Mouse (Mus musculus) kidney, embryonic 15.5 days (tissue): Measurements from ENCODE around the gene D7Ertd443e. TPM values are rescaled to one million over a fixed set of nuclear protein-coding genes. Genes with fewer than 3 reads are reported as not detected.

ENCODE experiments used
- ATAC-seq: fragments of 200-750 bp; cut with Nextera tagmentation; replicated peaks from 2 replicates; pipeline ENCODE4 v1.8.0; 2017; ENCODE audit warnings: moderate TSS enrichment; ENCODE audit not compliant: low FRiP score
- H3K27ac ChIP-seq: fragments of 300-500 bp; sonication (generic); 2 replicates; pipeline ENCODE4 v1.5.1; 2015; ENCODE audit warnings: mild to moderate bottlenecking, inconsistent platforms
- H3K27me3 ChIP-seq: fragments of 300-500 bp; sonication (generic); 2 replicates; pipeline ENCODE4 v1.6.1; 2015; ENCODE audit warnings: inconsistent platforms
- H3K36me3 ChIP-seq: fragments of 300-500 bp; sonication (generic); 2 replicates; pipeline ENCODE4 v1.6.1; 2015; ENCODE audit warnings: inconsistent platforms
- H3K4me1 ChIP-seq: fragments of 300-500 bp; sonication (generic); 2 replicates; pipeline ENCODE4 v1.6.1; 2015; ENCODE audit warnings: inconsistent platforms
- H3K4me2 ChIP-seq: fragments of 300-500 bp; sonication (generic); 2 replicates; pipeline ENCODE4 v1.6.1; 2015; ENCODE audit warnings: moderate library complexity, mild to moderate bottlenecking, inconsistent platforms
- H3K4me3 ChIP-seq: fragments of 300-500 bp; sonication (generic); replicated peaks from 2 replicates; pipeline ENCODE4 v1.5.1; 2015; ENCODE audit warnings: mild to moderate bottlenecking, inconsistent platforms
- H3K9ac ChIP-seq: fragments of 300-500 bp; sonication (generic); 2 replicates; pipeline ENCODE4 v1.6.1; 2015; ENCODE audit warnings: mild to moderate bottlenecking, inconsistent platforms
- H3K9me3 ChIP-seq: fragments of 300-500 bp; sonication (generic); replicated peaks from 2 replicates; pipeline ENCODE4 v1.6.1; 2016; ENCODE audit warnings: inconsistent platforms
- WGBS: fragments of 180-500 bp; shearing (Covaris S2); methylation state at CpG from one replicate; pipeline ENCODE4 v1.1.7; 2015; ENCODE audit warnings: mixed read lengths; 5-methylcytosine and 5-hydroxymethylcytosine counted together
- polyA plus RNA-seq: library from polyadenylated mRNA; unstranded; fragments of >200 nt; fragmentation: Nextera tagmentation; extraction: Ambion mirVana; gene quantifications from 2 replicates; pipeline ENCODE4 v1.2.1, GENCODE M21; 2015

The D7Ertd443e gene
- polyA plus RNA-seq, 1 experiment from 2014 or later = 0.08 TPM

GRCm38 (mm10) chr7:134369241-134369640 is 16.2 kb downstream of the D7Ertd443e start:
- no peaks in the 10 kb centered on the region for H3K27me3 ChIP-seq
- ATAC-seq = no peak
- H3K4me3 ChIP-seq = no peak overlapping the region
- no peaks in the 10 kb centered on the region for H3K36me3 ChIP-seq
- 86% methylated on average over 4 of the region's 4 CpGs for WGBS
- H3K27ac ChIP-seq = no peak overlapping the region
- no peak overlapping the region for H3K9ac ChIP-seq
- H3K4me2 ChIP-seq = no peak overlapping the region
- H3K4me1 ChIP-seq = no peaks in the 10 kb centered on the region
- no peaks in the 10 kb centered on the region for H3K9me3 ChIP-seq

- H3K27ac ChIP-seq = no peak overlapping the region
- no peak overlapping the region for H3K9ac ChIP-seq
- H3K4me2 ChIP-seq = no peak overlapping the region
- WGBS = 72% methylated on average over 7 of the region's 7 CpGs
- no peaks in the 10 kb centered on the region for H3K4me1 ChIP-seq
- no peaks in the 10 kb centered on the region for H3K27me3 ChIP-seq
- H3K9me3 ChIP-seq = no peaks in the 10 kb centered on the region
- no peak overlapping the region for H3K4me3 ChIP-seq
- ATAC-seq = no peak
- H3K36me3 ChIP-seq = no peaks in the 10 kb centered on the region
Observed at GRCm38 (mm10) chr7:134362257-134362870, 23.1 kb downstream of the D7Ertd443e start.

DNA sequence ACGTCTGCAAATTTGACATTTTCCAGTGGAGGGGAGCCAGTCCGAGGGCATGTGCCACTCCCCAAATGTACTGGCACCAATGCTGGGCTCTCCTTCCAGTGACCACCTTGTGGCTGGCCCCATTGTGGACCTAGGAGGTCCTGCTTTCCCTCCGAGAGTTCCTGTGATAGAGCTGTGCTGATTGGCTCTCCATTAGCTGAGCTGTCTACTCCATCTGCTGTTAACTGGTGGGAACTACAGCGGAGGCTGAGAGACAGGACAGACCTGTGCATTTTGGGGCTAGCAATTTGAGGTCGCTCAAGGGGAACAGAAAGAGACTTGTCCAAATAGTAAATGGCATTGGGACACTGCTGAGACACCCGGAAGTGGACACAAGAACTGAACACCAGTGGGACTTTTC is 36.6 kb downstream of the D7Ertd443e start:
- peak; percentile 66 for ATAC-seq
- H3K27ac ChIP-seq = no peak overlapping the region
- no peak overlapping the region for H3K4me3 ChIP-seq
- no peaks in the 10 kb centered on the region for H3K4me1 ChIP-seq
- no peak overlapping the region for H3K9ac ChIP-seq
- no peak overlapping the region for H3K4me2 ChIP-seq
- H3K9me3 ChIP-seq = no peaks in the 10 kb centered on the region
- H3K36me3 ChIP-seq = no peaks in the 10 kb centered on the region
- H3K27me3 ChIP-seq = 0 out of 2 replicates have a peak, but pooled peaks cover 3% of the 10 kb centered on the region
- 34% methylated on average over 6 of the region's 6 CpGs for WGBS

GRCm38 (mm10) chr7:134342202-134342601 is 43.3 kb downstream of the D7Ertd443e start:
- H3K9ac ChIP-seq = no peak overlapping the region
- 88% methylated on average over 2 of the region's 2 CpGs for WGBS
- H3K36me3 ChIP-seq = no peaks in the 10 kb centered on the region
- H3K4me1 ChIP-seq = no peaks in the 10 kb centered on the region
- no peak overlapping the region for H3K4me2 ChIP-seq
- no peaks in the 10 kb centered on the region for H3K27me3 ChIP-seq
- no peak overlapping the region for H3K27ac ChIP-seq
- H3K4me3 ChIP-seq = no peak overlapping the region
- no peaks in the 10 kb centered on the region for H3K9me3 ChIP-seq
- no peak for ATAC-seq

DNA sequence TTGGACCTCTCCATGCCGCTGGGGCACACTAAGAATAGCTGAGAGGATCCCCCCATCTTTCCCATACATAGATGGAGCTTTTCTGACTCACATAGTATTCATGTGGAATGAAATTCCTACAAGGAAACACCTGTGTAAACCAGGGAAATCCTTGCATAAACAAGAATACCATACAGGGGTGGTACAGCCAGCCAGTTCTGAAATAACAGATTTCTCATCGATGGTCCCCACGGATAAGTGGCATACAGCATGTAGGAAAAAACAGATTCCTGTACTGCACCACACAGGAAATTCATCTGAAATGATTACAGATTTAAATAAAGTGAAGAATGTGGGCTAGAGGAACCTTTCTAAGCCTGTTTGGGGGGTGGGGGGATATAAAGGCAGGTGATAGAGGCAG is 49.5 kb downstream of the D7Ertd443e start:
- ATAC-seq = no peak
- no peaks in the 10 kb centered on the region for H3K4me1 ChIP-seq
- H3K27ac ChIP-seq = no peak overlapping the region
- no peaks in the 10 kb centered on the region for H3K27me3 ChIP-seq
- no peaks in the 10 kb centered on the region for H3K36me3 ChIP-seq
- no peak overlapping the region for H3K9ac ChIP-seq
- H3K9me3 ChIP-seq = no peaks in the 10 kb centered on the region
- no peak overlapping the region for H3K4me2 ChIP-seq
- WGBS = 83% methylated on average over 3 of the region's 3 CpGs
- no peak overlapping the region for H3K4me3 ChIP-seq

DNA sequence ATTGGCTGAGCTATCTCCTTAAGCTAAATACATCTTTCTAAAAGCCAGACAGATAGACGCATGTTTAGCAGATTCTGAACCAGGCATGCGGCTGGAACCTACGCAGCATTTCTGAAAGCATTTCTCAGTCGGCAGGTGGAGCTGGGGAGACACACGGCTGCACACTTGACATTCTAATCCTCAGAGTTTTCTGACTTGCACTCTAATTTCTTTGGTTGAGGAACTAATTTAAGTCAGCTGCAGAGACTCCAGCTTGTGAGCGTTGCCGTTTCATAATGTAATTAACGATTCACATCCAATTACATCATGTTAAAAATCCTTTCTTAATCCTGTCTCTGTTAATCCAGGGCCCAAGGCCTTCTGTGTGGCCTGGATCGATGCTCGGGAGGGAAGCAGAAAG is 64.5 kb downstream of the D7Ertd443e start:
- ATAC-seq = no peak
- Histone ChIP-seq H3K9ac (no peak overlapping the region), H3K27ac (no peak overlapping the region), H3K4me1 (0 out of 2 replicates have a peak, but pooled peaks cover 2% of the 10 kb centered on the region), H3K9me3 (no peaks in the 10 kb centered on the region), H3K36me3 (no peaks in the 10 kb centered on the region), H3K27me3 (no peaks in the 10 kb centered on the region), H3K4me3 (no peak overlapping the region), H3K4me2 (no peak overlapping the region)
- 78% methylated on average over 10 of the region's 10 CpGs for WGBS

DNA sequence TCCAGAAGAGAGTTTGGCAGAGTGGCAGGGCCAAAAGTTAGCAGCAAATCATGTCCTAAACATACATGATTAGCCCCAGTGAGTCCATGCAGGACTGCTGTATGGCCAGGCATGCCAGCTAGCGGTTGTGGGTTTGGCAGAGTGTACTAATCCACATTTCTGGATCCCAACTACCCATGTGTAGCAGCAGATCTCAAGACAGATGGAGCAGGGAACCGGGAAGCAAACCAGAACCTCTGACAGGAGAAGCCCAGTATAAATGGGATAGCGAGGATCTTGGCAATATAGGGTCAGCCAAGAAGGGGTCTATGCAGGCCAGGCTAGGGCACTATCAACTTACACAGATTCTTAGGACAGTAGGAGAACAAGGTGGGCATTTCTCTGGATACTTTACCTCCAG is 83.4 kb downstream of the D7Ertd443e start:
- 86% methylated on average over 3 of the region's 3 CpGs for WGBS
- Histone ChIP-seq H3K36me3 (no peaks in the 10 kb centered on the region), H3K27me3 (no peaks in the 10 kb centered on the region), H3K4me2 (no peak overlapping the region), H3K4me3 (no peak overlapping the region), H3K4me1 (no peaks in the 10 kb centered on the region), H3K27ac (no peak overlapping the region), H3K9ac (no peak overlapping the region), H3K9me3 (no peaks in the 10 kb centered on the region)
- ATAC-seq = no peak

DNA sequence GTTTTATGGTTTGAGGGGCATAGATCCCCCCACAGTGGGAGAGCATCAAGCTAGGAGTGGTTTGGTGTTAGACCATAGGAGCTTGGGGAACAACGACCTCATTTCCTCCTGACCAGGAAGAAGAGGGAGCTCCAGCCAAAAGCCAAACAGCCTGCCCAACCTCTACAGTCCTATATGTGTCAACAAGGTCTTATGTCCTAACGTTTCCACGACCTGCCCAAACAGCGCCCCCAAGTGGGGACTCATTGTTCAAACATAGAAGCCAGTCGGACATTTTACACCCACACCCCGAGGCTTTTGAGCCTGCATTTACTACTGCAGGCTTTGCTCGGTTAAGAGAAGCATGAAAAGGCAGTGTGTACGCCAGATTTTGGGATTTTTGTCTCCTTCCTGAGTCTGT is 84.2 kb downstream of the D7Ertd443e start:
- no peak for ATAC-seq

GRCm38 (mm10) chr7:134292750-134293149 is 92.7 kb downstream of the D7Ertd443e start:
- 66% methylated on average over 3 of the region's 3 CpGs for WGBS
- Histone ChIP-seq H3K27ac (0 out of 2 replicates have a peak overlapping the region, but pooled peaks have one; percentile 19), H3K4me1 (peaks cover 46% of the 10 kb centered on the region), H3K27me3 (peaks cover 4% of the 10 kb centered on the region; the same call in 1 of the 2 replicates), H3K9me3 (no peaks in the 10 kb centered on the region), H3K9ac (no peak overlapping the region), H3K36me3 (no peaks in the 10 kb centered on the region), H3K4me3 (no peak overlapping the region), H3K4me2 (no peak overlapping the region)
- no peak for ATAC-seq

More for the DNA sequence above, 84.2 kb downstream of the D7Ertd443e start:
- H3K27ac ChIP-seq = no peak overlapping the region
- no peaks in the 10 kb centered on the region for H3K27me3 ChIP-seq
- no peak overlapping the region for H3K9ac ChIP-seq
- no peaks in the 10 kb centered on the region for H3K9me3 ChIP-seq
- no peak overlapping the region for H3K4me3 ChIP-seq
- no peaks in the 10 kb centered on the region for H3K36me3 ChIP-seq
- H3K4me1 ChIP-seq = no peaks in the 10 kb centered on the region
- no peak overlapping the region for H3K4me2 ChIP-seq
- 52% methylated on average over 8 of the region's 8 CpGs for WGBS

DNA sequence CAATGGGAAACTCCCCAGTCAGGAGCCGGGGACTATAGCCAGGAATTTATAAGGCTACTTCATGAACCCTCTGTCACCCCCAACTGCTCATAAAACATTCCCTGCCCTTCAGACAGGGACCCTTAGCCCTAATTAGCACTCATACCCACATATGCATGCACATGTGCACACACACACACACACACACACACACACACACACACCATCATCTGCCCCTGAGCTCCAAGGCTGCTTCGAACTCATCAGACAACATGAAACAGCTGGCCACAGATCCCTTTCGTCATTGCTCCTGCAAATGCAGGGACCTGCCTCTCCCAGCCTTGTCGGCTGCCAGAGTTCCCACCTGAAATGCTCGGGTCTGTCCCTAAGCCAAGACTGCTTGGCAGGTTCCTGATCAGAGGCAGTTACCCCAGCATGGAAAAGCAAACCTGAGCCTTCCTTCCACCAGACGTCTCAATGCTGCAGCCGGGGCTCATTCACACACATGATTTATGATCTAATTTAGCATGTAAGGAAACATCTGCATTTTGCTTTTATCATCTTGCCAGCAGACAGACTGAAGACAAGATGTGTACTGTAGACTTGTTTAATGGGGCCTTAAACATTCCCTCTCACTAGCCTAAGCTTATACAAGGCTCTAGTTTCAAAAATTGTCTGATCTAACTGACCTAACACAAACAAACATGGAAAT is 95.7 kb downstream of the D7Ertd443e start:
- peaks cover 4% of the 10 kb centered on the region; the same call in 1 of the 2 replicates for H3K27me3 ChIP-seq
- H3K27ac ChIP-seq = peak overlapping the region; percentile 79

DNA sequence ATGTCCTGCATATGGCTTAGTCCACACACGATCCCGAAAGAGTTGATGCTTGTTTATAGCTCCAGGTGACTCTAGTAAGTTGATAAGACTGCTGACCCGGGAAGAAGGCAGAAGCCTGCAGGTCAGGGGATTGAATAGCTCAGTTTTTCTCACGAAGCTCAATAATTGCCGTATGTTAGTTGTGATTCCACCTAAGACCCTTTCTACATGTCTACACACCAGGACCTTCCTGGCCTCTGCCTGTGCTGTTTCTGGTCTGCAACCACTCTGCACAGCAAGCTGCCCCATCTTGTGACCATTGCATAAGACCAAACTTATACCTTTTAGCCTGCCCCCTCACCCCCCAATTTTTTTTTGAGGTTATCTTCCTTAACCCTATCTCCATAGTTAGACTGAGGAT is 96.3 kb downstream of the D7Ertd443e start:
- peaks cover 4% of the 10 kb centered on the region; the same call in 1 of the 2 replicates for H3K27me3 ChIP-seq
- H3K9me3 ChIP-seq = no peaks in the 10 kb centered on the region
- no peak overlapping the region for H3K4me2 ChIP-seq
- H3K9ac ChIP-seq = no peak overlapping the region
- ATAC-seq = no peak
- peaks cover 65% of the 10 kb centered on the region for H3K4me1 ChIP-seq
- H3K36me3 ChIP-seq = no peaks in the 10 kb centered on the region
- H3K27ac ChIP-seq = no peak overlapping the region
- no peak overlapping the region for H3K4me3 ChIP-seq
- 63% methylated on average over 5 of the region's 5 CpGs for WGBS

More for the DNA sequence above, 95.7 kb downstream of the D7Ertd443e start:
- H3K4me3 ChIP-seq = no peak overlapping the region
- ATAC-seq = peak; percentile 84
- H3K9me3 ChIP-seq = no peaks in the 10 kb centered on the region
- no peak overlapping the region for H3K9ac ChIP-seq
- peaks cover 65% of the 10 kb centered on the region for H3K4me1 ChIP-seq
- 9% methylated on average over 7 of the region's 7 CpGs for WGBS
- H3K4me2 ChIP-seq = peak overlapping the region; percentile 33; the same call in 1 of the 2 replicates
- no peaks in the 10 kb centered on the region for H3K36me3 ChIP-seq

GRCm38 (mm10) chr7:134287570-134288222 is 97.8 kb downstream of the D7Ertd443e start:
- Histone ChIP-seq H3K4me3 (no peak overlapping the region), H3K4me1 (peaks cover 61% of the 10 kb centered on the region), H3K9ac (no peak overlapping the region), H3K9me3 (no peaks in the 10 kb centered on the region), H3K4me2 (no peak overlapping the region), H3K27me3 (peaks cover 4% of the 10 kb centered on the region; the same call in 1 of the 2 replicates), H3K27ac (peak overlapping the region; percentile 74), H3K36me3 (no peaks in the 10 kb centered on the region)
- 34% methylated on average over 6 of the region's 6 CpGs for WGBS
- 0 out of 2 replicates have a peak, but pooled peaks have one; percentile 41 for ATAC-seq
